Mouse (Mus musculus) lung, postnatal 0 days (tissue): ENCODE measurements around the gene Vmn1r22.

ENCODE experiments used
- CTCF ChIP-seq: IDR thresholded peaks from 2 replicates; pipeline ENCODE4 v1.5.1; 2016; ENCODE audit warnings: antibody characterized with exemption, mild to moderate bottlenecking
- EP300 ChIP-seq: IDR thresholded peaks from 2 replicates; pipeline ENCODE4 v1.6.1; 2016; ENCODE audit warnings: antibody characterized with exemption, mild to moderate bottlenecking, control low read depth

GRCm38 (mm10) chr6:57926738-57927137 is 18.9 kb upstream of the Vmn1r22 start, which contains the start of gene Vmn1r23:
- TF ChIP-seq CTCF (no peak), EP300 (no peak)
